Mouse (Mus musculus): ENCODE data around the gene Caap1. TPM values are rescaled to one million over a fixed set of nuclear protein-coding genes. Genes with fewer than 3 reads are reported as not detected.
A peak's percentile ranks its signal among the peaks of the same experiment; 100 is the strongest.

Gene Caap1
- polyA plus RNA-seq, 1 experiment from 2014 or later = 9.8 TPM

GRCm38 (mm10) chr4:94560316-94560715, 3.7 kb upstream of the Caap1 start:
- Histone ChIP-seq H3K4me1 (replicated peaks; ENCODE audit: control insufficient read depth, insufficient read depth, low read length) (no peaks in the 10 kb centered on the region), H3K9ac (ENCODE audit: low read depth, low read length) (no peak overlapping the region), H3K4me2 (replicated peaks; ENCODE audit: low read depth) (no peak overlapping the region), H3K36me3 (ENCODE audit: control insufficient read depth, insufficient read depth) (no peaks in the 10 kb centered on the region), H3K9me3 (ENCODE audit: control insufficient read depth) (no peaks in the 10 kb centered on the region), H3K27ac (ENCODE audit: low read depth, low read length) (no peak overlapping the region), H3K27me3 (replicated peaks; ENCODE audit: control insufficient read depth, insufficient read depth, low read length) (no peaks in the 10 kb centered on the region), H3K4me3 (ENCODE audit: low read depth, low read length) (no peak overlapping the region)
- WGBS = 85% methylated on average over 1 of the region's 1 CpGs
- ATAC-seq = no peak
- no peak for TF ChIP-seq CTCF (IDR thresholded peaks at IDR 0.05; ENCODE audit: low read depth)

GRCm38 (mm10) chr4:94559266-94559665, 2.7 kb upstream of the Caap1 start:
- H3K4me1 ChIP-seq (replicated peaks; ENCODE audit: control insufficient read depth, insufficient read depth, low read length) = no peaks in the 10 kb centered on the region; the same call in 1 of the 2 replicates
- no peak for TF ChIP-seq CTCF (IDR thresholded peaks at IDR 0.05; ENCODE audit: low read depth)
- H3K27ac ChIP-seq (ENCODE audit: low read depth, low read length) = no peak overlapping the region
- no peak for ATAC-seq
- H3K4me3 ChIP-seq (ENCODE audit: low read depth, low read length) = no peak overlapping the region
- no peak overlapping the region for H3K9ac ChIP-seq (ENCODE audit: low read depth, low read length)
- 75% methylated on average over 2 of the region's 2 CpGs for WGBS
- no peaks in the 10 kb centered on the region for H3K27me3 ChIP-seq (replicated peaks; ENCODE audit: control insufficient read depth, insufficient read depth, low read length)
- no peaks in the 10 kb centered on the region for H3K9me3 ChIP-seq (ENCODE audit: control insufficient read depth)
- no peaks in the 10 kb centered on the region for H3K36me3 ChIP-seq (ENCODE audit: control insufficient read depth, insufficient read depth)
- H3K4me2 ChIP-seq (replicated peaks; ENCODE audit: low read depth) = no peak overlapping the region

- Histone ChIP-seq H3K4me3 (ENCODE audit: low read depth, low read length) (peak overlapping the region; percentile 100), H3K4me1 (replicated peaks; ENCODE audit: control insufficient read depth, insufficient read depth, low read length) (no peaks in the 10 kb centered on the region; the same call in 1 of the 2 replicates), H3K4me2 (replicated peaks; ENCODE audit: low read depth) (peak overlapping the region; percentile 71), H3K36me3 (ENCODE audit: control insufficient read depth, insufficient read depth) (no peaks in the 10 kb centered on the region), H3K9ac (ENCODE audit: low read depth, low read length) (no peak overlapping the region), H3K9me3 (ENCODE audit: control insufficient read depth) (no peaks in the 10 kb centered on the region), H3K27ac (ENCODE audit: low read depth, low read length) (no peak overlapping the region), H3K27me3 (replicated peaks; ENCODE audit: control insufficient read depth, insufficient read depth, low read length) (no peaks in the 10 kb centered on the region)
- no peak for TF ChIP-seq CTCF (IDR thresholded peaks at IDR 0.05; ENCODE audit: low read depth)
- no peak for ATAC-seq
- WGBS = 74% methylated on average over 7 of the region's 7 CpGs
These were observed 549 bp upstream of the Caap1 start for GRCm38 (mm10) chr4:94557145-94557544.

GRCm38 (mm10) chr4:94554955-94555494, 1.6 kb downstream of the Caap1 start:
- Histone ChIP-seq H3K36me3 (ENCODE audit: control insufficient read depth, insufficient read depth) (no peaks in the 10 kb centered on the region), H3K4me3 (ENCODE audit: low read depth, low read length) (no peak overlapping the region), H3K9me3 (ENCODE audit: control insufficient read depth) (no peaks in the 10 kb centered on the region), H3K4me2 (replicated peaks; ENCODE audit: low read depth) (peak overlapping the region; percentile 71; the same call in 1 of the 2 replicates), H3K4me1 (replicated peaks; ENCODE audit: control insufficient read depth, insufficient read depth, low read length) (no peaks in the 10 kb centered on the region; the same call in 1 of the 2 replicates), H3K27me3 (replicated peaks; ENCODE audit: control insufficient read depth, insufficient read depth, low read length) (no peaks in the 10 kb centered on the region), H3K27ac (ENCODE audit: low read depth, low read length) (no peak overlapping the region), H3K9ac (ENCODE audit: low read depth, low read length) (no peak overlapping the region)
- 88% methylated on average over 5 of the region's 5 CpGs for WGBS
- ATAC-seq = no peak
- TF ChIP-seq CTCF (IDR thresholded peaks at IDR 0.05; ENCODE audit: low read depth) = no peak

- Histone ChIP-seq H3K36me3 (ENCODE audit: control insufficient read depth, insufficient read depth) (peaks cover 8% of the 10 kb centered on the region; the same call in 1 of the 2 replicates), H3K4me1 (replicated peaks; ENCODE audit: control insufficient read depth, insufficient read depth, low read length) (no peaks in the 10 kb centered on the region), H3K27ac (ENCODE audit: low read depth, low read length) (no peak overlapping the region), H3K9ac (ENCODE audit: low read depth, low read length) (no peak overlapping the region), H3K9me3 (ENCODE audit: control insufficient read depth) (no peaks in the 10 kb centered on the region), H3K27me3 (replicated peaks; ENCODE audit: control insufficient read depth, insufficient read depth, low read length) (no peaks in the 10 kb centered on the region), H3K4me2 (replicated peaks; ENCODE audit: low read depth) (no peak overlapping the region), H3K4me3 (ENCODE audit: low read depth, low read length) (no peak overlapping the region)
- ATAC-seq = no peak
- 82% methylated on average over 7 of the region's 7 CpGs for WGBS
- no peak for TF ChIP-seq CTCF (IDR thresholded peaks at IDR 0.05; ENCODE audit: low read depth)
These were observed 12.3 kb downstream of the Caap1 start for GRCm38 (mm10) chr4:94544321-94544720.

GRCm38 (mm10) chr4:94543041-94543440, 13.6 kb downstream of the Caap1 start:
- Histone ChIP-seq H3K27ac (ENCODE audit: low read depth, low read length) (no peak overlapping the region), H3K9me3 (ENCODE audit: control insufficient read depth) (no peaks in the 10 kb centered on the region), H3K9ac (ENCODE audit: low read depth, low read length) (no peak overlapping the region), H3K36me3 (ENCODE audit: control insufficient read depth, insufficient read depth) (peaks cover 8% of the 10 kb centered on the region; the same call in 1 of the 2 replicates), H3K4me3 (ENCODE audit: low read depth, low read length) (no peak overlapping the region), H3K4me2 (replicated peaks; ENCODE audit: low read depth) (no peak overlapping the region), H3K27me3 (replicated peaks; ENCODE audit: control insufficient read depth, insufficient read depth, low read length) (no peaks in the 10 kb centered on the region), H3K4me1 (replicated peaks; ENCODE audit: control insufficient read depth, insufficient read depth, low read length) (no peaks in the 10 kb centered on the region)
- no peak for ATAC-seq
- 90% methylated on average over 4 of the region's 4 CpGs for WGBS
- TF ChIP-seq CTCF (IDR thresholded peaks at IDR 0.05; ENCODE audit: low read depth) = no peak

GRCm38 (mm10) chr4:94533205-94533604, 23.4 kb downstream of the Caap1 start:
- TF ChIP-seq CTCF (IDR thresholded peaks at IDR 0.05; ENCODE audit: low read depth) = no peak
- H3K36me3 ChIP-seq (ENCODE audit: control insufficient read depth, insufficient read depth) = no peaks in the 10 kb centered on the region
- no peak overlapping the region for H3K9ac ChIP-seq (ENCODE audit: low read depth, low read length)
- no peak for ATAC-seq
- no peaks in the 10 kb centered on the region for H3K27me3 ChIP-seq (replicated peaks; ENCODE audit: control insufficient read depth, insufficient read depth, low read length)
- H3K27ac ChIP-seq (ENCODE audit: low read depth, low read length) = no peak overlapping the region
- no peaks in the 10 kb centered on the region for H3K4me1 ChIP-seq (replicated peaks; ENCODE audit: control insufficient read depth, insufficient read depth, low read length)
- H3K4me3 ChIP-seq (ENCODE audit: low read depth, low read length) = no peak overlapping the region
- no peak overlapping the region for H3K4me2 ChIP-seq (replicated peaks; ENCODE audit: low read depth)
- no peaks in the 10 kb centered on the region for H3K9me3 ChIP-seq (ENCODE audit: control insufficient read depth)
